Mouse (Mus musculus) heart, postnatal 10 days (tissue): Measurements from ENCODE around the gene Naa10. TPM values are rescaled to one million over a fixed set of nuclear protein-coding genes. Genes with fewer than 3 reads are reported as not detected.

Source experiments
- DNase-seq, 2 experiments: peaks; one replicate each; pipeline ENCODE4 v3.0.0; 2021
- intact Hi-C: fragments of 180-260 bp; cut with DNase I; formaldehyde crosslinking; loops from one replicate; pipeline ENCODE4 v1.15.1; 2025
- total RNA-seq, 2 experiments: library from RNA; stranded (reverse); gene quantifications; 2 replicates each; pipeline ENCODE4 v1.2.3; 2021

The Naa10 gene
- 10 to 100 TPM; 60.1 to 69.0 TPM for total RNA-seq

DNA sequence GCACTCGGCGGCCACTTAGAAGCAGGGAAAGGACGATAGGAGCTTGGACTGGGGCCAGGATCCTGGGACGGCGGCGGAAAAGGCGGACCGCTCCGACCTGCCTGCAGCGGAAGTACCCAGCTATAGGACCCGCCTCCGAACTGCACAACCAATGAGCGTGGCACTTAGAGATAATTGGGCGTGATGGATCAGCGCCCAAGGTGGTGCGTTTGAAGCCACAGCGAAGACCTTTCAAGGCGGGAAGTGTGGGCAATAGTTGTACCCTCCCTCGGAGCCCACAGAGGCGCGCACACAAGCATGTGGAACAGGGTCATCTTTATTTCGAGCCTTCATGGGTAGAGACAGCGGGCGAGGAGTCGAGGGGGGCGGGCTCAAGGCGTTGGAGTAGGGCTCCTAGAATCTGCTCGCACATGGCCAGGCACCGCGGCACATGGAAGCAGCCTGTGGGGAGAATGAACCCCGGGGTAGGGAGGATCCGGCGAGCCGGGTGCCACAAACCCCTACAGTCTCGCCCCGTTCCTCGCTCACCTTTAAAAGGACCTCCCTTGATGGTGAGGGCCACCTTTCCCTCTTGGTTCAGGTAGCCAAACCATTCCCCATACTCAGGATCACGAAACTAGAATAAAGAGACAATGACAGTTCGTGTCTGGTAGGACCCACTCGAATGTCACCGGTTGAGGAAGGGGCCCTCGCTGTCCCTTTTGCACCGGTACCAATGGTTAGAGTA is at the start of gene Naa10, which contains the start of gene Arhgap4:
TSS of gene Naa10 (minus strand) at position 122 of the 727 bp plus-strand sequence.
TSS of gene Arhgap4 (minus strand) at position 48 of the 727 bp plus-strand sequence.
- peak; percentile 91 to 93 for DNase-seq
- intact Hi-C loops, result loop anchor here (5.0 kb wide), 1 partner anchor 135 kb away; the partner anchor contains the start of genes Idh3g and Ssr4

DNA sequence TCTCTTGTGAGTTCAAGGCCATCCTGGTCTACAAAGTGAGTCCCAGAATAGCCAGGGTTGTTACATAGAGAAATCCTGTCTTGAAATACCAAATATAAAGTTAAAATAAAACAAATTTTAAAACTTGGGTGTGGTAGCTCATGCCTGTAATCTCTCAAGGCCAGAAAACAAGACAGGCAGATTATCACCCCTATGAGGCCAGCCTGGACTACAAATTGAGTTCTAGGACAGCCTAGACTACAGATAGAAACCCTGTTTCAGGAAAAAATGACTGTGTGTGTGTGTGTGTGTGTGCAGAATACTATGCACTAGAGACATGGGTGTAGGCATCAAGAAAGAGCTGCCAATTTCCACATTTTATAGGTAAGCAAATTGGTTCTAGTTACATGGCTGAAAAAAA is 49.0 kb upstream of the Naa10 start:
- DNase-seq, result no peak
- intact Hi-C loops, result loop anchor here (5.0 kb wide), 1 partner anchor 42 kb away; no protein-coding TSS in a partner anchor

DNA sequence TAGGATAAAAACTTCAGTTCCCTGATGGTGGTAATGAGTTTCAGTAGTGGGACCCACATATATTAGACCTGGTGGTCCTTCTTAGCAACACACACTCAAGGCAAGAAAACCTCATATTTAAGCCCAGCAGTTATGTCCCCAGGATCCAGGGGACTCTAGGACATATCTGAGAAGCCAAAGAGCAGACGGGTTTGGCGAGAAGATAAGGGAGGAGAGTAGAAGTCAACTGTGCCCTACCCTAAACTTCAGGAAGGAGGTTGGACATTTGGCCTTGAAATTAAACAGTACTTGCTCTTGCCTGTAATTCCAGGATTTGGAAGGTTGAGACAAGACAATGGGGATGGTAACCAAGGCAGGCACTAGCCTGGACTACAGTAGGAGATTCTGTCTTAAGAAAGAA is 48.0 kb upstream of the Naa10 start:
- intact Hi-C loops, result loop anchor here (5.0 to 10.0 kb wide), 2 partner anchors 43 to 455 kb away; partner anchors contain the start of gene G6pdx
- DNase-seq, result no peak

DNA sequence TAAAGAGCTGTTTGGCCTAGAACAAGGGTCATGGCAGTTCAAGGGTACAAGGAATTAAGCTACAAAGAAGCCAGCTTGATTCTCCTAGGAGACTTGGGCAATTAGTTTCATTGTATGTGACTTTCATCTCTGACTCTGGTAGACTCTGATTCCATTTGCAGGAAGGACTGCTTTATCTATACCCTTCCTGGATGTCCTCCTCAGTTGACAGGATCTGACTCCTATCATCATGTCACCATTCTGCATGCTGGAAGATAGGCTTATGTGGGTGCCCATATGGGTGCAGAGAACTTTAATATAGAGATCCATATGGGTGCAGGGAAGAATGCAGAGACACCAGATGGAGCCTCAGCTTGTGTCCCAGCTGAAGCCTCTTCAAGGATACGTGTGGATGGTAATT is 47.4 kb upstream of the Naa10 start:
- DNase-seq, result no peak
- intact Hi-C loops, result loop anchor here (10.0 kb wide), 1 partner anchor 456 kb away; the partner anchor contains the start of gene G6pdx

DNA sequence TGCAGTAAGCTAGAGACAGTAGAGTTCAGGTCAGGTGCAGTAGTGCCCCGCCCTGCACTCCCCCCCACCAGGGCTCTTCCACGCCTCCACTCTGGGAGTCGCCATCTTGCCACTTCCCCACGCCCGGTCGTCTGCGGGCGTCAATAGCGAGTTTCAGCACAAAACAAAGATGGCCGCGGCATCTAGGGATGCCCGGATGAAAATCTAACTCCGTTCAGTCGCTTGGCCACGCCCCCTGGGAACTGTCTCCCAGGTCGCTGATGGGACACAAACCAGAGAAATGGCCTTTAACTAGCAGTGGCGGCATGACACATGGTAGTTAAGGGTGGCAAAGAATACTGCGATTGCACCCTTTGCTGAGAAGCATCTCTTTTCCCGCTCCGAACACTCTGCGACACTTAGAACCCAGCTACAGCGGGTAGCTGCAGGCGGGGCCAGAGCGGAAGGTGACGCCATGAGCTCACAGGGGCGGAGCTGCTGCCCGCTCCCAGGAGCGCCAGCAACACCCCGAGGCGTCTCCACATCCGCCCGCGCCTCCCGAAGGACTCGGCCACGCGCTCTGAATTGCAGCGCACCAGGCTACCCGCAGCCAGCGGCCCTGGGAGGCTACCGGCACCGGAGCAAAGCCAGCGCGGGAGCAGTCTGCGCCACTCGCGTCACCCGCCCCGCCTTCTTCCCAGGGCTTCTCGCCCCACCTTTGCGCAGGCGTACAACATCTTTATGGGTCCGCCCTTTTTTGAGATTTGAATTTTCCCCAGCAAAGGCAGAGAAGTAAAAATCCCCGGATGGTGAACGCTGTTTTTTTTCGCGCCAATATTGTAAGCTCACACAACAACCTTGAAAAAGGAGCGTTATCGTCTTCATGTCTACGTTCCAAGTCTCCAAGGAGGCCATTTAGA is 45.7 kb upstream of the Naa10 start:
- intact Hi-C loops, result loop anchor here (1.0 to 10.0 kb wide), 3 partner anchors 55 to 457 kb away; partner anchors contain the start of genes G6pdx and Irak1
- DNase-seq, result peak; percentile 90 to 91

DNA sequence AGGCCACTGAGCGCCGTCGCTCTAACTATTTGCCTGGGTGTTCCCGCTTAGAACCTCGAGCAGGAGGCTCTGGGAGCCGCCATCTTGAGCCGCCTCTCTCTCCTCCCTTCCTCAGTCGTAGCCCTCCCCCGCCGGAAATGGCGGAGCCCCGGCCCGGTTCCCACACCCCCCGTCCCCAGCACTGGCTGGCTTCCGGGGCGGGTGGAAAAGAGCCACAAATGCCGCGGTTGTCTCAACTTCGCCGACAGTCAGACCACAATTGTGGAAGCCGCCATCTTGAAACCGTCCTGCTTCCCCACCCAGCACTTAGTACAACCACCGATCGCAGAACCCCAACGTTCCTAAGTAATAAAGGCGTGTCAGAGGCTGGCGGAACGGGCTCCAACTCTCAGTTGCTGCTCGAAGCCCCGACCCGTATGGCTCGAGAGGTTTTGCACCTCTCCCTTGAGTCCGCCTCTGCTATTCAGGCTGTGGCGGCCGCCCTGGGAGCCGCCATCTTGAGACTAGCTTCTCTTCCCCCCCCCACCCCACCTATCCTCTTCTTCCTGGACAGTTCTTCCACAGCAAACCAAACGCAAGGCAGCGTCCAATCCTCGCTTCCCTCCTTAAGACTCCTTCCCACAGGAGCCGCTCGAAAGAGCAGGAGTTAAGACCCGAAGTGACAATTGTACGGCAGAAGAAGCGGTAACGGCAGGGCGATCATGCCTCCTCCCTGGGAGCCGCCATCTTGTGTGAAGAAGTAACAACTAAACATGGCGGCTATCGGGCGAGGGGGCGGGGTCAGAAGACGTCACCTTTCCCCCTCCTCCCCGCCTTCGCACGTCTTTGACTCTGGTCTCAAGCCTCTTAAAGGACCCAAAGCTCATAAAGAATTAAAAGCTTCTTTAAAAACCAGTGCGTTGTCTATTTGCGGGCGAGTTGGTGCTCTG is 44.8 kb upstream of the Naa10 start, which contains the start of gene Hcfc1:
TSS of gene Hcfc1 (minus strand) at position 110 of the 929 bp plus-strand sequence.
- DNase-seq, result peak; percentile 92
- intact Hi-C loops, result loop anchor here (1.0 to 10.0 kb wide), 3 partner anchors 56 to 458 kb away; partner anchors contain the start of genes G6pdx and Irak1

DNA sequence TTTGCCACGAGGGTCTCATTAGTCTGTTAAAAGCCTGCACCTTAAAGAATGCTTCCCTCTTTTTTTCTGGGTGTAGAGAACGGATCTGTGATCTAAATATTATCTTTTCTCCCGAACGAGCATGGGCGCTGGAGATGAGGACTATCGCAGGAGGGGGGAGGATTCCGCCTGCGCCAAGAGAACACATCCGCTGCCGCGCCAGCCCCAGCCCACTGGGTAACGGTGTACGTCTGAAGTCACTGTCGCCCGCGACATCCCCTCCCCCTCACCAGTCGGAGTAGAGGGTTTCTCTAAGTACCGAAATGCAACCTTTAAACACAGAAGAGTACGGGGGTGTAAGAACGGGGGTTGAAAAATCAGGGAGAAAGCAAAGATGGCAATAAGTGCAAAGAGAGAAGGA is 43.6 kb upstream of the Naa10 start:
- intact Hi-C loops, result loop anchor here (10.0 kb wide), 1 partner anchor 459 kb away; the partner anchor contains the start of gene G6pdx
- peak; percentile 45 to 55 for DNase-seq

DNA sequence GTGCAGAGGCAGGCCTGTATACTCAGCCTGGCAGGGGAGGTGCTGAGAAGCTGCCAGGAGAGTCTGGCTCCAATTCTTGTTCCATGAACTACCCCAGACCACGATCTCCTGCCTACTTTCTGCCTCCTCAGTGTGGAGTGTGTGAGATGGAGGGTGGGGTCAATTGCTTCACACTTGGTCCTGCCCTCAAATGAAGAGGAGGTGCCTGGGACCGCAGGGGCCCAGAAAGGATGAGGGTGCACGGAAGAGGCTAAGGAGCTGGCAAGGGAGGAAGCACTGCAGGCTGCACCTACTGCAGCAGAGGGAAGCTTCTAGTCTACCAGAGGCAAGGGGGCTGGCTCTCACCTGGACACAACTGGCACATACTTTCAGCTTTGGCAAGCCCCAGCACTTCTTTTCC is 42.6 kb upstream of the Naa10 start:
- intact Hi-C loops, result loop anchor here (10.0 kb wide), 1 partner anchor 460 kb away; the partner anchor contains the start of gene G6pdx

DNA sequence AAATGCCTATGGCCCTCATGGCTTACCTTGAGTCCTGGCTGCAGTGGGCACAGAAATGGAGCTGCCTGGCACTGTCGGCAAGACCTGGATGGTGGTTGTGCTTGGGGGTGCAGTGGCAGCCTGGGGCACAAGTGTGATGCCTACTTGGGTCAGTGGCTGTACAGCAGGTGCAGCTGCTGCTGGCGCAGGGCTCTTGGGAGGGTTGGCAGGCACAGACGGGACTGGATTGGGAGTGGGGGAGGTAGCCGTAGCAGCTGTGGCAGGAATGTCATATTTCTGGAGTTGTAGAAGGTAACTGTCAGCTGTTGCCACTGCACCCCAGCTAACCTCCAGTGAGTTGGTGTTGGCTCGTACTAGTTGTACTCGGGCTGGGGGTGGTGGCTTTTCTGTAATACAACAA is 33.2 kb upstream of the Naa10 start:
- intact Hi-C loops, result loop anchor here (10.0 kb wide), 1 partner anchor 270 kb away; no protein-coding TSS in a partner anchor

More for the DNA sequence above, 42.6 kb upstream of the Naa10 start:
- DNase-seq, result no peak

DNA sequence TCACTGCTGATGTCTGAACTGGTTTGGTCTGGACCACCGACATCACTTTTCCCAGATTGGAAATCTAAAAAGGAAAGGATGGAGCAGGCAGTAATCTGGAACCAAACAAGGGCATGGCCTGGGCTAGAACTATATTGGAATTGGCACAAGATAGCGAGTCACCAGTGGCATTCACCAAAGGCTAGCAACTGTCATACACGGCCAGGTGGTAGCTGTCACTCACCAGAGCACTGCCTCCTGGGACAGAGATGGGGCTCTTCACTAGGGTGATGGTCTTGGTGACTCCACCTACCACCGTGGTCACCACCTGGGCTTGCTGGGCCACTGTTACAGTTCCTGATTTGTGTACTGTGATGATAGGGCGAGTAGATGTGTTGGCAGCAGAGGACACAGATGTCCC is 30.9 kb upstream of the Naa10 start:
- no peak for DNase-seq
- intact Hi-C loops, result loop anchor here (10.0 kb wide), 1 partner anchor 272 kb away; no protein-coding TSS in a partner anchor

More for the DNA sequence above, 33.2 kb upstream of the Naa10 start:
- no peak for DNase-seq

DNA sequence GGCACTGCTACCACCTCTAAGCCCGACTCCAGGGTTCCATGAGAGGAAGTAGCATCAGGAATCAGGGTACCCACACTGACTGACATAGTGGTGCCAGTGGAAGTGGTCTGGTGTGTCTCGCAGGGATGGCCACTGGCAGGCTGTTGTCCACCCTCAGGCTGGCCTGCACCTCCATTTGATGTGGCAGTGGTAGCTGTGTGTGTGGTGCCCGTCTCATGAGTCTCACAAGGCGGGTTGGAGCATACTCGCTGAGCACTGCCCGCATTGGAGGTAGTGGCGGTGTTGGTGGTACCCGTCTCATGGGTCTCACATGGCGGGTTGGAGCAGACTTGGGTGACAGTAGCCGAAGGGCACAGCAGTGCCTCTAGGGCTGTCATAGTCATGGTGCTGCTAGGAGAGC is 27.6 kb upstream of the Naa10 start:
- no peak for DNase-seq
- intact Hi-C loops, result loop anchor here (5.0 to 10.0 kb wide), 3 partner anchors 235 to 895 kb away; partner anchors contain the start of genes Abcd1, Bcap31 and Slc6a8

DNA sequence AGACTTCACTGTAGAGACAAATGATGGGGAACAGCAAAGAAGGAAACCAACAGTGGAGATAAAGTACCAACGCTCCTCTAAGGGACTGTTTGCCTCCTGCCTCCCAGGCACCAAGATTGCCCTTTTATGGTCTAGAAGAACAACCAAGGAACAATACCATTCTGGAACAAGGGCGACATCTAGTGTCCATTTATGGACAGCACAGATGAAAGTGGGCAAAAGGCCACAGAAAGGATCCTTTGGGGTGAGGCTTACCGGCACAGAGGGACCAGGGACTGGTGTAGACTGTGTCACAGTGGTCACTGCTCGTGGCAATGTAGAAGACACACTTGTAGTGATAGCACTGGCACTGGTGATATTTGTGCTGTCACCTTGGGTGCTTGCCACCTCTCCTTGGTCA is 26.9 kb upstream of the Naa10 start:
- peak; percentile 70 to 79 for DNase-seq
- intact Hi-C loops, result loop anchor here (1.0 to 10.0 kb wide), 4 partner anchors 150 to 894 kb away; partner anchors contain the start of genes Abcd1, Bcap31 and Slc6a8

DNA sequence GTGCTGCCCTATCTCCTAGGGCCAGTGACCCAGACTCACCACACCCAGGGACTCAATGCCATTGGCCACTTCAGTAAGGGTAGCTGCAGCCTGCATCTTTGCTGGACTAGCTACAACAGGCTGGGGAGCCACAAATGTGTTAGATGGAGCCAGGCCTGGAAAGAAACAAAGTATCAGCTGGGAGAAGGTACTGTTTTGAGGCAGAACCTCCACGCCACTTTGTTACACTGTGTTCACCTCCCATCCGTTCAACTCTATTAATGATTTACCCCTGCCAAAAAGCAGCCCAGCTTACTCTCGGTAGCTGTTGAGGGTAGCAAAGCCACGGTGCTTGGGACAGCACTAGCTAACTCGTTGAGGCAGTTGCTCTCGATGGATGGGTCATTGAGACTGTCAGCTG is 25.2 kb upstream of the Naa10 start:
- intact Hi-C loops, result loop anchor here (5.0 to 10.0 kb wide), 3 partner anchors 232 to 892 kb away; partner anchors contain the start of genes Abcd1, Bcap31 and Slc6a8
- DNase-seq, result no peak

DNA sequence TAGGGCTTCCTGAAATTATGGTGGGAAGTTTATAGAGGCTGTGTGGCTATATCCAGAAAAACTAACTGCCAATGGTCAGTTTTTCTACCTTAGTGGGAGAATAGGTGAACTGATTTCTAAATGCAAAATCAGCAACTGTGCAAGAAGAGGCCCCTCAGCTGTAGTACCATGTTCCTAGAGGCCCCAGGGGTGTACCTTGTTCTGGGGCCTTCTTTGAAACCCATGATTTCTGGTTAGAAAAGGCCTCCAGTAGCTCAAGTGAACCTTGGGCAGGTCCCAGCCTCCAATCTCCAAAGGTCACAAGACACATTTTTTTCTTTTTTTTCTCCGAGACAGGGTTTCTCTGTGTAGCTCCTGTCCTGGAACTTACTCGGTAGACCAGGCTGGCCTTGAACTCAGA is 20.6 kb upstream of the Naa10 start:
- intact Hi-C loops, result loop anchor here (10.0 kb wide), 2 partner anchors 227 to 887 kb away; partner anchors contain the start of genes Abcd1 and Bcap31
- DNase-seq, result no peak

DNA sequence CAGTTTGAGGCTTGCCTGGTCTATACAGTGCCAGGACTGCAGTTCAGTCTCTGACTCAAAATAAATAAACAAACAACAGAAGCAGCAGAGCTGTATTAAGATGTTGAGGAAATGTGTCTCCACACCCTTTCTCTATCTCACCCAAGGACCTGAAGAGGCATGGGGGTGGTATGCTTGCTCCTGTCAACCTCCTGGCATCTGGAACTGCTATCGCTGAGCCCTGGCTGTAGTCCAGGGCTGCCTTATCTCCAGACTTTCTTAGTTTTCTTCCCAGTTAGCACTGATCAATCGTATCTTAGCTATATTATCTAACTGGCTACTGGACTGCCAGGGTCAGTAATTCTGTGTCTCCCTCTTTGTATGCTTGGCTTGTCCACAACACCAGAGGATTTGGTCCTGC is 20.1 kb upstream of the Naa10 start:
- no peak for DNase-seq
- intact Hi-C loops, result loop anchor here (10.0 kb wide), 2 partner anchors 227 to 887 kb away; partner anchors contain the start of genes Abcd1 and Bcap31

DNA sequence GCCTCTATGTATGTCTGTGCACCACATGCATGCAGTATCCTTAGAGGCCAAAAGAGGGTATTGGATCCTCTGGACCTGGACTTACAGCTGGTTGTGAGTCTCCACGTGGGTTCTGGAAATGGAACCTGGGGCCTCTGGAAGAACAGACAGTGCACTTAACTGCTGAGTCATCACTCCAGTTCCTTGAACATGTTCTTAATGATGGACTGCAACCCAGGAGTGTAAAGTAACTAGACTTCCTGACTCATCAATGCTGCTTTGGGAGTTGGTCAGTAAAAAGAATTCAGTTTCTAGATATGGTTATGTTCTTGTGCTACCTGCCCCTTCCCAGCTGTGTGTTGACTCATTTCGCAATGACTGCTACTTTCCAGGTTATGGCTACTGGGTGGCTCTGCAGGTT is 10.1 kb upstream of the Naa10 start:
- intact Hi-C loops, result no loop called here

DNA sequence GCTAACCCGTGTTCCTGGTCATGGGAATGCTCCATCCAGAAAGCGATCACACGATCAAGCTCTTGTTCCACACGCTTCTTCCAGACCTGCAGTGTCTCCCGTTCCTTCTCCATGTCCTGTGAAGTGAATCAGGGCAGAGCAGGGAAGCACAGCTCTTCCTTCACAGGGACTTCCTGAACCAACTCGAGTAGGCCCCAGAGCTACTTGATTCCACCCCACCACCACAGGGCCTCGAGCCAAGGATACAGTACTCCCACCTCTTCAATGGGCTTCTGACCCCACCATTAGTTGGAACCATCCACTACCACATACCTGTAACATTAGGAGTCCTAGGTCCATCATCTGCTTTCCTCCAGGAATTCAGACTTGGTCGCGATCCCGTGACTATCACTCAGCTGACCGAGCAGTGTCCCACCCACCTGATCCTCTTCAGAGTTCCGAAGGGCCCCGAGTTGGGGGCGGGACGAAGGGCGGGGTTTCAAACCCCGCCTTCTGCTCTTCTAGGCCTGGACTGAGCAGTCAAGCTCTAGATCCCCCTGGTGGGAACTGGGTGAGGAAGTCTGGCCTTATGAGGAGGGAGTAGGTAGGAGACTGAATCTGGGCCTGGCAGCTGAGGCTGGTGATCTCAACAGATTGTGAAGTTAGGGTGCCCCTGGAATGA is 8.8 kb upstream of the Naa10 start, which contains the start of gene Renbp:
TSS of gene Renbp (minus strand) at position 449 of the 661 bp plus-strand sequence.
- intact Hi-C loops, result no loop called here
- peak; percentile 66 to 73 for DNase-seq

More for the DNA sequence above, 10.1 kb upstream of the Naa10 start:
- no peak for DNase-seq

DNA sequence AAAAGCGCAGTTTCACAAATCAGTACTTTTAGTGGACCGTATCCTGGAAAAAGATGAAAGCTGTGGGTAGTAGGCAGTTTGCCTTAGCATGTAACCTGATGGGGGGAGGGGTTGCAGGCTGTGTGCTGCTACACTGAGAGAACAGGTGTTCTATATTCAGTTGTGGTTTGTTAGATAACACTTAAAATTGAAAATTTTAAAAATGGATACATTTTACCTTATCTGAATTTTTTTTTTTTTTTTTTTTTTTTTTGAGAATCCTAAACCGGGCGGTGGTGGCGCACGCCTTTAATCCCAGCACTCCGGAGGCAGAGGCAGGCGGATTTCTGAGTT is 772 bp upstream of the Naa10 start:
- no peak for DNase-seq
- intact Hi-C loops, result loop anchor here (5.0 kb wide), 1 partner anchor 135 kb away; the partner anchor contains the start of genes Idh3g and Ssr4
